Mouse (Mus musculus) MEL (cell line): ENCODE data around the gene Mafk. TPM values are rescaled to one million over a fixed set of nuclear protein-coding genes. Genes with fewer than 3 reads are reported as not detected.
A peak's percentile ranks its signal among the peaks of the same experiment; 100 is the strongest.

Experiments used
- DNase-seq: peaks from one replicate; pipeline ENCODE4 v3.0.0; 2011; ENCODE audit warnings: low read depth, low spot score
- H3K27ac ChIP-seq: 2 replicates; pipeline ENCODE4 v1.5.1; 2012; ENCODE audit warnings: low read depth, mild to moderate bottlenecking, control low read depth, low read length, moderate library complexity; ENCODE audit not compliant: control insufficient read depth
- H3K27me3 ChIP-seq, 2 experiments: fragments of 150-350 bp in 1 of 2; sonication (generic) in 1 of 2; 2 replicates each; pipeline ENCODE4 v1.6.1; 2012; ENCODE audit warnings: low read length in 2 of 2, mild to moderate bottlenecking in 2 of 2, improper control_type of control experiment in 1 of 2, moderate library complexity in 1 of 2; ENCODE audit not compliant: insufficient read depth in 2 of 2, control insufficient read depth in 1 of 2
- H3K36me3 ChIP-seq, 2 experiments: 2 replicates each; pipeline ENCODE4 v1.6.1; 2012 to 2014; ENCODE audit warnings: low read length in 2 of 2, improper control_type of control experiment in 1 of 2, inconsistent platforms in 1 of 2, mild to moderate bottlenecking in 1 of 2; ENCODE audit not compliant: insufficient read depth in 2 of 2, control insufficient read depth in 1 of 2
- H3K4me1 ChIP-seq, 2 experiments: fragments of 150-350 bp in 1 of 2; sonication (generic) in 1 of 2; 2 replicates each; pipeline ENCODE4 v1.6.1; 2012; ENCODE audit warnings: low read length in 2 of 2, improper control_type of control experiment in 1 of 2, mild to moderate bottlenecking in 1 of 2; ENCODE audit not compliant: insufficient read depth in 2 of 2, control insufficient read depth in 1 of 2
- H3K4me3 ChIP-seq, 2 experiments: fragments of 150-350 bp in 1 of 2; sonication (generic) in 1 of 2; 2 replicates each; pipeline ENCODE4 v1.5.1; 2012; ENCODE audit warnings: low read depth in 2 of 2, low read length in 2 of 2, mild to moderate bottlenecking in 2 of 2, moderate library complexity in 2 of 2, control low read depth in 1 of 2, improper control_type of control experiment in 1 of 2; ENCODE audit not compliant: control insufficient read depth in 1 of 2, insufficient read depth in 1 of 2
- H3K79me2 ChIP-seq: 2 replicates; pipeline ENCODE4 v1.6.1; 2012; ENCODE audit warnings: mild to moderate bottlenecking, low read length, moderate library complexity; ENCODE audit not compliant: control insufficient read depth, poor library complexity, insufficient read depth
- H3K9ac ChIP-seq: 2 replicates; pipeline ENCODE4 v1.6.1; 2012; ENCODE audit warnings: low read depth, mild to moderate bottlenecking, control low read depth, low read length, moderate library complexity; ENCODE audit not compliant: control insufficient read depth, poor library complexity, severe bottlenecking
- H3K9me3 ChIP-seq: fragments of 150-350 bp; sonication (generic); replicated peaks from 2 replicates; pipeline ENCODE4 v1.6.1; 2012; ENCODE audit warnings: mild to moderate bottlenecking, low read length, improper control_type of control experiment, moderate library complexity; ENCODE audit not compliant: insufficient read depth
- BHLHE40 ChIP-seq: IDR thresholded peaks from 2 replicates; pipeline ENCODE4 v1.6.1; 2012; ENCODE audit warnings: low read depth, mild to moderate bottlenecking, inconsistent platforms, low read length, improper control_type of control experiment, borderline replicate concordance
- CHD1 ChIP-seq: IDR thresholded peaks from 2 replicates; pipeline ENCODE4 v1.6.1; 2012; ENCODE audit warnings: low read depth, mild to moderate bottlenecking, inconsistent platforms, low read length, improper control_type of control experiment
- CHD2 ChIP-seq: IDR thresholded peaks from 2 replicates; pipeline ENCODE4 v1.6.1; 2011; ENCODE audit warnings: low read length, improper control_type of control experiment
- CTCF ChIP-seq, 3 experiments: IDR thresholded peaks in 2 of 3; conservative IDR thresholded peaks in 1 of 3; 2 replicates each; pipeline ENCODE4 v1.5.1; 2011 to 2012; ENCODE audit warnings: low read length in 3 of 3, low read depth in 2 of 3, mild to moderate bottlenecking in 2 of 3, improper control_type of control experiment in 1 of 3, inconsistent platforms in 1 of 3, mixed read lengths in 1 of 3, moderate library complexity in 1 of 3; ENCODE audit not compliant: control insufficient read depth in 1 of 3, insufficient read depth in 1 of 3, poor library complexity in 1 of 3, severe bottlenecking in 1 of 3
- E2F4 ChIP-seq: IDR thresholded peaks from 2 replicates; pipeline ENCODE4 v1.6.1; 2011; ENCODE audit warnings: low read depth, low read length, improper control_type of control experiment, borderline replicate concordance
- ELF1 ChIP-seq: IDR thresholded peaks from 2 replicates; pipeline ENCODE4 v1.6.1; 2014; ENCODE audit warnings: low read depth, mild to moderate bottlenecking, inconsistent platforms, low read length, improper control_type of control experiment, moderate library complexity
- EP300 ChIP-seq, 2 experiments: IDR thresholded peaks; 2 replicates each; pipeline ENCODE4 v1.6.1; 2011; ENCODE audit warnings: improper control_type of control experiment in 2 of 2, low read length in 2 of 2, low read depth in 1 of 2, mild to moderate bottlenecking in 1 of 2
- ETS1 ChIP-seq: IDR thresholded peaks from 2 replicates; pipeline ENCODE4 v1.6.1; 2012; ENCODE audit warnings: low read depth, mild to moderate bottlenecking, inconsistent platforms, low read length, improper control_type of control experiment, moderate library complexity
- GATA1 ChIP-seq: IDR thresholded peaks from 2 replicates; pipeline ENCODE4 v1.6.1; 2011; ENCODE audit warnings: low read depth, low read length, improper control_type of control experiment
- JUND ChIP-seq: IDR thresholded peaks from 2 replicates; pipeline ENCODE4 v1.6.1; 2011; ENCODE audit warnings: low read depth, mild to moderate bottlenecking, improper control_type of control experiment, low read length
- KAT2A ChIP-seq: conservative IDR thresholded peaks from 2 replicates; pipeline ENCODE4 v1.6.1; 2012; ENCODE audit warnings: low read depth, low read length, improper control_type of control experiment, inconsistent platforms
- MAFK ChIP-seq: IDR thresholded peaks from 2 replicates; pipeline ENCODE4 v1.6.1; 2011; ENCODE audit warnings: low read depth, mild to moderate bottlenecking, low read length, improper control_type of control experiment, borderline replicate concordance
- MAX ChIP-seq: IDR thresholded peaks from 2 replicates; pipeline ENCODE4 v1.6.1; 2011; ENCODE audit warnings: low read length, improper control_type of control experiment
- MEF2A ChIP-seq: IDR thresholded peaks from 2 replicates; pipeline ENCODE4 v1.6.1; 2014; ENCODE audit warnings: low read depth, mild to moderate bottlenecking, inconsistent platforms, low read length, improper control_type of control experiment; ENCODE audit not compliant: poor library complexity, insufficient replicate concordance, severe bottlenecking; ENCODE audit errors: extremely low read depth
- MXI1 ChIP-seq: IDR thresholded peaks from 2 replicates; pipeline ENCODE4 v1.6.1; 2011; ENCODE audit warnings: mild to moderate bottlenecking, low read depth, low read length, improper control_type of control experiment
- NELFE ChIP-seq: IDR thresholded peaks from 2 replicates; pipeline ENCODE4 v1.6.1; 2011; ENCODE audit warnings: low read depth, low read length, improper control_type of control experiment
- POLR2AphosphoS5 ChIP-seq: IDR thresholded peaks from 2 replicates; pipeline ENCODE4 v1.6.1; 2012; ENCODE audit warnings: low read depth, borderline replicate concordance, mild to moderate bottlenecking, inconsistent platforms, low read length, moderate library complexity, mixed read lengths
- TCF12 ChIP-seq: IDR thresholded peaks from 2 replicates; pipeline ENCODE4 v1.6.1; 2014; ENCODE audit warnings: low read depth, mild to moderate bottlenecking, inconsistent platforms, low read length, improper control_type of control experiment, moderate library complexity
- ZC3H11A ChIP-seq: IDR thresholded peaks from 2 replicates; pipeline ENCODE4 v1.6.1; 2012; ENCODE audit warnings: low read depth, mild to moderate bottlenecking, inconsistent platforms, low read length, improper control_type of control experiment
- polyA plus RNA-seq, 2 experiments: library from polyadenylated mRNA; stranded (reverse) in 1 of 2; unstranded in 1 of 2; fragments of >175 nt in 1 of 2; fragments of >200 nt in 1 of 2; gene quantifications; 2 replicates each; pipeline versions ENCODE4 v1.2.1 to v1.2.4; 2012; ENCODE audit warnings: low replicate concordance in 2 of 2, low read depth in 1 of 2; ENCODE audit not compliant: insufficient read length in 2 of 2, insufficient read depth in 1 of 2, missing spikeins in 1 of 2
- total RNA-seq: library from RNA; depleted of rRNA; stranded (reverse); fragments of 300-350 nt; gene quantifications from 2 replicates; pipeline ENCODE4 v1.2.3, GENCODE M21; 2012

Mafk gene
- total and polyA plus RNA-seq, 3 experiments: 56.5 to 62.1 TPM; not detected in 1

- TF ChIP-seq ELF1 (0 out of 2 replicates have a peak, but pooled peaks have one; percentile 7), E2F4 (no peak), CHD2 (no peak), EP300 (IDR thresholded peaks at IDR 0.05; ENCODE audit: low read depth in 1 of 2, low read length in 2 of 2) (peak; percentile 3 to 55; a peak in 3 of 4 replicates), CTCF (IDR thresholded peaks at IDR 0.05 in 2 of 3, conservative IDR thresholded peaks at IDR 0.05 in 1 of 3; ENCODE audit: control insufficient read depth in 1 of 3, insufficient read depth in 1 of 3, low read depth in 2 of 3, low read length in 3 of 3, poor library complexity in 1 of 3, severe bottlenecking in 1 of 3) (no peak), ETS1 (peak; percentile 58), MEF2A (no peak), ZC3H11A (no peak), TCF12 (0 out of 2 replicates have a peak, but pooled peaks have one; percentile 31), JUND (no peak), KAT2A (no peak), NELFE (no peak), MAFK (no peak)
Measured at GRCm38 (mm10) chr5:139793338-139794089, 2.2 kb downstream of the Mafk start (continued).

DNA sequence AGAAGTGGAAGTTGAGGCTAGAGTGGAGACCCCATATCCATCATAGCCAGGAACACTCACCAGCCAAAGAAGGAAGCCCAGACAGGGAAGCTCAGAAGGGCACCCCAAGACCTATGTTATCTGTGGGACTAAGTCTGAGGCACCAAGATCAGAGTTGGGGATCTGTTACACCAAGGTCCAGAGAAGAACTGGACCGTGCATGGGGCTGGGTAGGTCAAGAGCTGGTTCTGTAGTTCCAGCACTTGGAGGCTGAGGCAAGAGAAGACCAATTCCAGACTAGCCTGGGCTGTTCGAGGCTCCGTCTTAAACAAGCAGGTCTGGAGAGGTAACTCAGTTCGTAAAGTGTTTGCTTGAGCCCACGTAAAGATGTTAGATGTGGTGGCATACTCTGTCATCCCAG lies 2.8 kb downstream of the Mafk start:
- Histone ChIP-seq H3K27ac (peak overlapping the region; percentile 91), H3K4me3 (peak overlapping the region; percentile 23 to 78), H3K36me3 (peaks cover 0 to 12% of the 10 kb centered on the region in 2 experiments; a peak in 3 of 4 replicates), H3K9ac (peak overlapping the region; percentile 6), H3K27me3 (no peaks in the 10 kb centered on the region), H3K79me2 (peaks cover 68% of the 10 kb centered on the region), H3K9me3 (no peaks in the 10 kb centered on the region), H3K4me1 (peaks cover 7 to 24% of the 10 kb centered on the region in 2 experiments)
- no peak for DNase-seq
- TF ChIP-seq GATA1: no peak
- TF ChIP-seq CHD1: 0 out of 2 replicates have a peak, but pooled peaks have one; percentile 16
- no peak for TF ChIP-seq BHLHE40
- no peak for TF ChIP-seq MXI1
- TF ChIP-seq MAX: no peak
- no peak for TF ChIP-seq POLR2AphosphoS5
- TF ChIP-seq EP300 (IDR thresholded peaks at IDR 0.05; ENCODE audit: low read depth in 1 of 2, low read length in 2 of 2): no peak
